20 mouse cellular contexts compared by ENCODE assay signal in genomic region chr4:119880270-119880669, GRCm38 (mm10).
DNase-seq lines count a peak whose midpoint lies in the region; ATAC-seq and TF ChIP-seq lines count a peak whose summit lies in the region.
"Had no signal": no experiment of that assay in that cellular context is flagged by ENCODE, and none has a peak within 500 bp of the region (broad histone marks: within the 10 kb centered on the region; RNA-seq: fewer than 3 reads in every experiment).

No protein-coding gene starts in this region.

- H3K4me2 ChIP-seq in kidney, embryonic 14.5 days (replicated peaks; ENCODE audit: low read depth, low read length) = no peak overlapping the region
- H3K4me2 ChIP-seq: embryonic facial prominence, embryonic 15.5 days; heart, embryonic 12.5 days had no signal

- no peak overlapping the region for H3K9ac ChIP-seq in kidney, embryonic 14.5 days (ENCODE audit: low read depth, low read length)
- H3K9ac ChIP-seq: embryonic facial prominence, embryonic 15.5 days; heart, embryonic 12.5 days had no signal

- H3K27ac ChIP-seq in layer of hippocampus, adult 2 months = peak overlapping the region; percentile 65
- H3K27ac ChIP-seq in kidney, embryonic 14.5 days (ENCODE audit: low read depth, low read length) = no peak overlapping the region
- H3K27ac ChIP-seq: embryonic facial prominence, embryonic 15.5 days; forebrain, embryonic 10.5 days; gastrocnemius, adult 2 months; hindbrain, embryonic 10.5 days had no signal

- no peaks in the 10 kb centered on the region for H3K9me3 ChIP-seq in kidney, embryonic 14.5 days (ENCODE audit: control insufficient read depth, low read length)
- H3K9me3 ChIP-seq: embryonic facial prominence, embryonic 15.5 days; forebrain, embryonic 10.5 days; heart, embryonic 12.5 days; hindbrain, embryonic 10.5 days had no signal

- H3K27me3 ChIP-seq in kidney, embryonic 14.5 days (ENCODE audit: control insufficient read depth, insufficient read depth, low read length) = no peaks in the 10 kb centered on the region
- H3K27me3 ChIP-seq: embryonic facial prominence, embryonic 15.5 days; heart, embryonic 12.5 days had no signal

- ATAC-seq in kidney, embryonic 14.5 days (ENCODE audit: low FRiP score, low TSS enrichment) = no peak
- ATAC-seq: forebrain, embryonic 14.5 days; hindbrain, embryonic 16.5 days had no signal

- DNase-seq in layer of hippocampus, adult 2 months (ENCODE audit: low spot score in 2 of 2) = no peak
- DNase-seq in layer of hippocampus, adult 9-10 months (ENCODE audit: low spot score) = no peak
- peak; percentile 65 to 69 for DNase-seq in right cerebral cortex, adult 2 months (ENCODE audit: low spot score in 2 of 2)
- DNase-seq in right cerebral cortex, postnatal 4 days = no peak
- peak; percentile 40 for DNase-seq in right cerebral cortex, postnatal 14 days
- no peak for DNase-seq in lung, adult 2 months
- DNase-seq: adrenal gland, adult 2 months; adrenal gland, postnatal 25 days; cerebellum, adult 2 months; embryo, embryonic 11 days; gastrocnemius, adult 2 months; gastrocnemius, postnatal 25 days had no signal

- no peak for TF ChIP-seq CTCF in layer of hippocampus, adult 2 months (conservative IDR thresholded peaks at IDR 0.05)
- TF ChIP-seq CTCF in lung, adult 2 months (IDR thresholded peaks at IDR 0.05; ENCODE audit: insufficient read depth, low read length) = no peak

- no peaks in the 10 kb centered on the region for H3K36me3 ChIP-seq in kidney, embryonic 14.5 days (ENCODE audit: control insufficient read depth, insufficient read depth, low read length)
- H3K36me3 ChIP-seq: embryonic facial prominence, embryonic 15.5 days; forebrain, embryonic 10.5 days; heart, embryonic 12.5 days; hindbrain, embryonic 10.5 days had no signal

- peaks cover 4% of the 10 kb centered on the region; the same call in 1 of the 2 replicates for H3K4me1 ChIP-seq in kidney, embryonic 14.5 days (ENCODE audit: control insufficient read depth, insufficient read depth, low read length)
- no peaks in the 10 kb centered on the region; the same call in 1 of the 2 replicates for H3K4me1 ChIP-seq in lung, adult 2 months (ENCODE audit: control insufficient read depth, insufficient read depth, low read length)
- H3K4me1 ChIP-seq: embryonic facial prominence, embryonic 15.5 days had no signal

- TF ChIP-seq POLR2A in lung, adult 2 months (IDR thresholded peaks at IDR 0.05; ENCODE audit: borderline replicate concordance, extremely low read depth, low read depth, low read length) = no peak

- WGBS in kidney, embryonic 14.5 days = 87% methylated on average over 7 of the region's 7 CpGs
- WGBS in lung, adult 2 months = 87% methylated on average over 7 of the region's 7 CpGs

- H3K4me3 ChIP-seq in layer of hippocampus, adult 2 months = no peak overlapping the region
- no peak overlapping the region for H3K4me3 ChIP-seq in kidney, embryonic 14.5 days (ENCODE audit: low read length)
- no peak overlapping the region for H3K4me3 ChIP-seq in lung, adult 2 months (replicated peaks; ENCODE audit: extremely low read depth, low read depth, low read length)
- H3K4me3 ChIP-seq: embryonic facial prominence, embryonic 15.5 days; erythroblast, embryonic 14.5 days; forebrain, embryonic 10.5 days; gastrocnemius, adult 2 months; heart, embryonic 12.5 days; hindbrain, embryonic 10.5 days had no signal

Comparison
In these comparisons a context has a peak if more than half of its experiments do, and no peak if none do; other contexts are left out.
1. DNase-seq: peak in right cerebral cortex, adult 2 months (2 of 2) and right cerebral cortex, postnatal 14 days (single experiment); none in layer of hippocampus, adult 2 months (0 of 2), layer of hippocampus, adult 9-10 months (single experiment), right cerebral cortex, postnatal 4 days (single experiment) and lung, adult 2 months (single experiment).